Mouse (Mus musculus) testis, adult 2 months (tissue): Measurements from ENCODE around the gene Ralgps1.

ENCODE experiments used
- CTCF ChIP-seq: fragments of 200-500 bp; IDR thresholded peaks from 2 replicates; pipeline ENCODE4 v1.5.1; 2012; ENCODE audit warnings: low read depth, mild to moderate bottlenecking, inconsistent platforms, low read length, moderate library complexity; ENCODE audit not compliant: control insufficient read depth, insufficient read depth, insufficient replicate concordance
- POLR2A ChIP-seq: fragments of 200-500 bp; IDR thresholded peaks from 2 replicates; pipeline ENCODE4 v1.6.1; 2012; ENCODE audit warnings: low read depth, mild to moderate bottlenecking, inconsistent platforms, low read length, moderate library complexity; ENCODE audit not compliant: control insufficient read depth

DNA sequence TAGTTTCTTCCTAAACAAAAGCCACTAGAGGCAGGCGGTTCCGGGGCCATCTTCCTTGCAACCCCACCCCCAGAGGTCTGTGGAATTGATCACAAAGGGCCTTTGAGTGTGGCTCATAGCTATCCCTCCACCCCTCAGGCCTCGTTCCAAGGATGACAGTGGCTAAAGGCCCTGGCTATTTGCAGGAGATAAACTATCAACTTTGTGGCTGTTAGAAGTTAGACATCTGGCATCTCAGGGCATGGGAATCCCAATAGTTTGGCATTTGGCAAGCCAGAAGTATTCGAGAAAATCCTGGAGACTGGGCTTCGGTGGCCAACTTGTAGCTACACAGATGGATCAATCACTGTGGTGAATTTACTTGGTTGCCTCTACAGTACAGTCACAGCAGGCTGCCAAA, 137.4 kb downstream of the Ralgps1 start:
- TF ChIP-seq CTCF (no peak), POLR2A (no peak)
